Mouse (Mus musculus): ENCODE measurements at regions not wholly inside any gene's neighbourhood (a gene's known extent, or its start where the extent isn't known, plus 50 kb on each side); places are given as distances from the start of the nearest gene placed in this dataset.

DNA sequence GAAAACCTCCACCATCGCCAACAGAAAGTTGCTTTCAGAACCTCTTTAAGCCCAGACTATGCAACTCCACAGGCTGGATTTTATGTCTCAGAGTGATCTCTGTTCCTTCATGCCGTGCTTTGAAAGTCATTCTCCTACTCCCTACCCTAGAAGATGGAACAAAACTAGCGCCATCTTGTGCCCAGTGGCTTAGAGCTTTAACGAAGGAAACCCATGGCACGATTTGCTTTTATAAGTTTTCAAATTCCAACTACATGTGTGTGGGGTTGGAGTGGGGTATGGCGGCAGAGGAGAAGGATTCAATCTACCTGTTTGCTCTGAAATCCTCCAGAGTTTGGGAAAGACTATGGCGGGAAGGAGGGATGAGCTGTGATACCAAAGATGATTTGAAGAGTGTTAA lies 118.7 kb upstream of the Tmem45b start:
- TF ChIP-seq EP300 (IDR thresholded peaks at IDR 0.05; ENCODE audit: low read depth) (no peak), CTCF (IDR thresholded peaks at IDR 0.05; ENCODE audit: low read depth) (no peak)
